Mouse (Mus musculus) thymus, postnatal 36 days (tissue): ENCODE results near the gene Traf4.
"Not testable (repeated sequence)": the region's sequence is repeated elsewhere in the genome, so short reads cannot be mapped to it uniquely, and the experiment has no call there.

Source experiments
- DNase-seq, 2 experiments: peaks; one replicate each; pipeline ENCODE4 v3.0.0; 2022; ENCODE audit warnings: mixed read lengths in 2 of 2

The Traf4 gene

DNA sequence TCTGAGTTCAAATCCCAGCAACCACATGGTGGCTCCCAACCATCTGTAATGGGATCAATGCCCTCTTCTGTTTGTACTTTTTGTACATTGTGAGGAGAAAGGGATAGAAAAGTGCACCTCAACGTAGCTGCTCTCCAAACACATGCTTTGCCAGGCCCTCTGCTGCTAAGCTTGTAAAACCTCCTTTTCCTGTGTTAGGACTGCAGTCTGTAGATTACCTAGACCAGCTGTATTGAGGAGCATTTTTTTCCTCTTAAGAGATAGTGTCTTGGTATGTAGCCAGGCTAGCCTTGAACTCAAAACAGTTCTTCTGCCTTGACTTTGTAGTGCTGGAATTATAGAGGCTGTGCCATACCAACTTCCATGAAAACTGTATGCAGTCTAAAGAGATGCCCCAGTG, 29.3 kb downstream of the Traf4 start:
- DNase-seq = no peak

DNA sequence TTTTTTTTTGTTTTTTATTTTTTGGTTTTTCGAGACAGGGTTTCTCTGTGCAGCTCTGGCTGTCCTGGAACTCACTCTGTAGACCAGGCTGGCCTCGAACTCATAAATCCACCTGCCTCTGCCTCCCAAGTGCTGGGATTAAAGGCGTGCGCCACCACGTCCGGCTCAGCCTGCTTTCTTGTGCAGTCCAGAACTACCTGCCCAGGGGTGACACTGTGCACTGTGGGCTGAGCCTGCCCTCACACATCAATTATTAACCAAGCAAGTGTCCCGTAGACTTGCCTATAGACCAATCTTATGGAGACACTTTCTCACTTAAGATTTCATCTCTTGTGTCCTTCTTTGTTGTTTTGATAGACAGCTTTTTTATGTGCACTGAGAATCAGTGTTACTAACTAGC, 30.1 kb downstream of the Traf4 start:
- DNase-seq = not testable (repeated sequence)

DNA sequence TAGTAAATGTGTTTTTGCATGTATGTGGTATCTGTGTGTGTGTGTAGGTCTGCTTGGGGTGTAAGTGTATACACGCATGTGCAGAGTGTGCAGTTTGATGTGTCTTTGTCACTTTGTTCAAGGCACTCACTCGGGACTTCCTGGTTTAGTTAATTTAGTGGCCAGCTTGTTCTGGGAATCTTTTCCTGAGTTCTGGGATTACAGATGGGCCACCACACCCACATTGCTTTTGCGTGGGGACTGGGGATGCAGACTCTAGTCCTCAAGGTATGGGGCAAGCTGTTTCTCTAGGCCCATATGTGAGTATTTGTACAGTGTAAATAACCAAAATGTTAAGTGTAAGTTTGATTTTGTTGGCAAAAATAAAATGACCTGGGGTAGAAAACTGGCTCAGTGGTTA, 31.0 kb downstream of the Traf4 start:
- no peak for DNase-seq

DNA sequence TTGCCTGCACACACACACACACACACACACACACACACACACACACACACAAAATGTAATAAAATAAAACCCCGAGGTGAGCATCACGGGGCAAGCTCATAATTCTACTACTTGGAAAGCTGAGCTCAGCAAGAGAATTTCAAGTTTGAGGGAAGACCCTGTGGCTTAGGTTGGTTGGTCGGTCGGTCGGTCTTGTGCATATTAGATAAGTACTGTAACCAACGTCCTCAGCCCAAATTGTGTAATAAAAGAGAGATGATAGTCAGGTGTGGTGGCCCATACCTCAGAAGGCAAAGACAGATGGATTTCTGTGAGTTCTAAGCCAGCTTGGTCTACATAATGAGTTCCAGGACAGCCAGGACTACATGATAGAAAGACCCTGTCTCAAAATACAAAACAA, 31.5 kb downstream of the Traf4 start:
- no peak for DNase-seq

DNA sequence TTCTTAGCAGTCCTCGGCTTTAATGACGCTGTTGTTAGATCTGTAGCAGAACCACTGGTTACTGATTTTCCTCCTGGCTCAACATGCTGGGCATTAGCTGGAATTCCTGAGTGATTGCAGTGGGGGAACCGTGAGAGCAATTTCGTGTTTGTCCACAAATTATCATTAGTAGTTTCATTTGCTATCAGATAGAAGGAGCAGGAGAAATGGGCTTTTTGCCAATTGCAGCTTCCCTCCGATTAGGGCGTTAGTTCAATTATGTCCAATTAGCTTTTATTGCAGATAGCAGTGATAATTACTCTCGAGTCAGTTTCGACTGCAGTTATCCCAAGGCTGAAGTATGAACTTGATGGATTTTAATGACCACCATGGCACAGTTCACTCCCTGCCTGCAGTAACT, 35.9 kb downstream of the Traf4 start:
- no peak for DNase-seq

DNA sequence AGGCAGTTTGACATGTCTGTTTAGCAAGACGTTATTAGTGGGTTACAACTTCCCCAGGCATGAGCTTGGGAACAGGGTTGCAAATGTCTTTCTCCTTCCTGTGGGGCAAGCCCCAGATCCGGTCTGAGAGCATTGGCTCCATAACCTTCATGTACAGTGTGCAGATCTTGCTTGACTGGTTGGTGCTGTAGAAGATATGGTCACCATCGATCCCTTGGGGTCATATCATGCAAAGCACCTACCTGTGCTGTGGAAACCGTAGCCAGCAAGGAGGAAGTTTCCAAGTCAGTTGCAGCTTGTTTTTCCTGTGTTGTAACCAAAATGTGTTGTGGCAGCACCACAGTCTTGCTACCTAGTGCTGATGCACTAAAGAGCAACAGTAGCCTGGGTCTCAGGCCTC, 38.6 kb downstream of the Traf4 start:
- no peak for DNase-seq

DNA sequence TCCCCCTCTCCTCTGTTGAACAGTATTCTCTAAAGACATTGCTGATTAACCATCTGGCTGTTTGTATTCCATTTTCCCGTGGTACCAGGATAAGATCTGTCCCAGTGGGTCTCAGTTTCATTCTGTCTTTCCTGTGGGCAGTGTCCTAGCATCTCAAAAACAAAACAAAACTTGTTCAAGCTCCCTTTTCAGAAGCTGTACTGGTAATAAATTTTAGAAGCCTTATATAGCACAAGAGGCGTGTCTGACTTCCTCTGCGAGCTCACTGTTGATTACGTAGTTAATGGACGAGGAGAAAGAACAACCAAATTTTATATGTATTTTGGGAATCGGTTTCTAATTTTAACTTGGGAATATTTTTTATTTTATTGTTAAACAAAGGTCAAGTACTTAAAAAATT, 39.7 kb downstream of the Traf4 start:
- no peak for DNase-seq

DNA sequence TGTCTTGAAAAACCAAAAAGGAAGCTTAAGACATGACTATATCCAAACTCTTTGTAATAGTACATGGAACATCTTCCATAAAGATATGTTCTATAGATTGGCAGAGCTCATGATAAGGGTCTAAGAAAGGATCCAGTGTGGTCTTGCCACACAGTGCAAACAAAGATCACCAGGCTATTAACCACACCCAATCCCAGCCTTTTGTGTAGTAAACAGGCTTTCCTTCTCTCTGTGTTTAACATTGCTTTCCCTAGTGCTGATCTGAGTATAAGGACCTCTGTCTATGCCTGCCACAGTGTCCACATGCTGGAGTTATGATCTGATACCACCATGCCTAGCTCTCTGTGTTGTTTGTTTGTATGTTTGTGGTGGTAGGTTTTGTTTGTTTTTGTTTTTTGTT, 41.6 kb downstream of the Traf4 start:
- no peak for DNase-seq

DNA sequence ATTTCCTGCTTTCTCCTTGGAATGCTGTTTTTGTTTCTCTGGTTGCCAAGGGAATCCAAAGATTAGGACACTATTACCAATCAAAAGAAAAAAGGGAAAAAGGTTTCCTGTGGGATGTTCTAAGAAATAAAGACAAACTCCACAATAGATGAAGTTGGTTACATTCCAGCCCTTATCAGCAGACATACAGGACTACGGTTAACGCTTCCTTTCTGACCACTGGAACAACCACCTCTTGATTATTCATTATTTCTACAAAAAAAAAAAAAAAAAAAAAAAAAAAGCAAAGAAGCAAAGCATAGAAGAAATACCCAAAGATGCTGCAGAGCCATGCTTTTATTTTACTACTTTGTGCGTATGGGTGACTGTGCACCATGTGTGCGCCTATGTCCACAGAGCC, 42.6 kb downstream of the Traf4 start:
- no peak for DNase-seq

DNA sequence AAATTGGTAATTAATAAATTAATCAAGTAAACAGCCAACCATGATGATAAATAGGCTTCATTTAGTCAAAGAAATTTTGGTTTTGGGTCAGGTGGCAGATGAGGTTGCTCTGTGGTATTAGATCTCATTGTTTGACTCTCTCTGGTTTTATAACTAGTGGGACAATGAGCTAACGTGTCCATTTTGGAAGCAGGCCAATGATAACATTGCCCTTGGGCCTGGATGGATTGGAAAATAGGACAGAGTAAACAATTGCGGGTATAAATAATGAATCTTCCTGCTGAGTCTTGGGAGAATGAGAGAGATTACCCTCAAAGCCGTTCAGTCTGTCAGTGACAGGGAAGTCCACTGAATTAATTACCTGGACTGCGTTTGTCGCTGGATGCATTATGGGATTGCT, 44.2 kb downstream of the Traf4 start:
- DNase-seq = no peak

DNA sequence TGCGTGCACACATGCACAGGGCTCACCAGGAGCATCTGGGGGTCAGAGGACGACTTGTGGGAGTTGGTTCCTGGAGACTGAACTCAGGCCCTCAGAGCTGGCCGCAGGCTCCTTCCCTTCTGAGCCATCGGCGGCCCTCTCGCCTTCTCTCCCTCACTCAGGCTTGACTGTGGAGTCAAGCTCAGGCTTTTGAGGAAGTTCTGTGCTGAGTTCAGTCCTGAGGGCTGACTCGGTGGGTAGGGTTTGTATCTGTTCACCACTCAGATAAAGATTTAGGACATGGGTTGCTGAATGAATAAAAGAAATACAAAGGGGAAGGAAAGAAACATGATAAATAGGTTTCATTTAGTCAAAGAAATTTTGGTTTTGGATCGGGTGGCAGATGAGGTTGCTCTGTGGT, 45.5 kb downstream of the Traf4 start:
- no peak for DNase-seq

DNA sequence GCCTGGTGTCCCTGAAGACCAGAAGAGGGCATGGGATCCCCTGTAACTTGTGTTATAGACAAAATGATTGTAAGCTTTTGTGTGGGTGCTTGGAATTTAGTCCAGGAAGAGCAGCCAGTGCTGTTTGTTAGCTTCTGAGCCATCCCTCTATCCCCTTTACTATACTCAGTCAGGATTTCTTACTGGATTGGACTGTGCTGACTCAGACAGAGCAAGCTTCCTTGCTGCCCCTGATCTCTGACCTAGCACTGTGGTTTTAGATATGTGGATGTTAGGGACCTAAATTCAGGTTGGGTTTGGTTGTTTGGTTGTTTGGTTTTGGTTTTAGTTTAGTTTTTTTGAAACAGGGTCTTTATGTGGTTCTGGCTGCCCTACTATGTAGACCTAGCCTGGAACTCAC, 46.9 kb downstream of the Traf4 start:
- no peak for DNase-seq

DNA sequence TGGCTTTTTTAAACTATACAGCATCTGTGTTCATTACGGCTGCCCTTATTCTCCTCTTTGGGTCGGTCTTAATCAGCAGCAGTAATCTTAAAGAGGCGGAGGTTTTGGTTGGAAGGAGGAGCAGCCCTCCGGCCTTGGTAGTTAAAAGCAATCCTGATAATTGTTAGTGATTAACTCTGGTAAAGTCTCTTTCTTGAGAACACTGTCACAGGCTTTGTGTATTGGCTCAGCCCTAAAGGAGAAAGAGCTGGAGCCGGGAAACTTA, 49.3 kb downstream of the Traf4 start:
- DNase-seq = no peak

DNA sequence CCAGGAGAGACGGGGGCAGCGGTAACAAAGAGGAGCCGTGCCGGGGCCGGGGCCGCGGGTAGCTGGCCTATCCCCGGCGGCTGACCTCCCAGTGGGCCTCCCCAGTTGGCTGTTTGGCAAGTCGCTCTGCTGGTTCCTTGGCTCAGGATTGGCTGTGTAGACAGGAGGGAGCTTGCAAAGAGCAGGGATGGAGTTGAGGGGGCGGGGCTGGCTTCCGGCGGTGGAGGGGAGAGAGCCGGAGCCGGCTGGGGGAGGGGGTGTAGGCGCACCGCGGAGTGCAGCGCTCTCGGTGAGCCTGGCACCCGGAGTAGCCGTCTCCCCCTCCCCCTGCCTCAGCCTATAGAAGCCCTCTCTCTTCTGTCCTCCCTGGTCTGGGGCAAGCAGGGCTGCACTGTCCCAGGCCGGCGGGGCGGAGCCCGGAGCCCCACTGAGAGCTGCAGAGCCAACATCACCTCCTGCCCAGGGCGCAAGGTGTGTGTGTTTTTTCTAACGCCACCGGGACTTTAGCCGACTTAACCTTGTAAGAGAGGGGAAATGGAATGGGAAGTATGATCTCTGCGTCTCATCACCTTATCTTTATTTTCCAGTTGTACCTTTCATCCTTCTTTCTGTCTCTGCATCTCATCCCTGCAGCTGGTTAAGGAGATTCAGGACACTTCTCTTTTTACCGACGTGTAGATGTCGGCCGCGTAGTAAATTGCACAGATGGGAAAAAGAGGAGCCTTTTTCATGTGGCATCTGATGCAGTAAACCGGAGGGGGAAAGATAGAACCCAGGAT, 49.8 kb downstream of the Traf4 start:
- DNase-seq = peak; percentile 84 to 90

DNA sequence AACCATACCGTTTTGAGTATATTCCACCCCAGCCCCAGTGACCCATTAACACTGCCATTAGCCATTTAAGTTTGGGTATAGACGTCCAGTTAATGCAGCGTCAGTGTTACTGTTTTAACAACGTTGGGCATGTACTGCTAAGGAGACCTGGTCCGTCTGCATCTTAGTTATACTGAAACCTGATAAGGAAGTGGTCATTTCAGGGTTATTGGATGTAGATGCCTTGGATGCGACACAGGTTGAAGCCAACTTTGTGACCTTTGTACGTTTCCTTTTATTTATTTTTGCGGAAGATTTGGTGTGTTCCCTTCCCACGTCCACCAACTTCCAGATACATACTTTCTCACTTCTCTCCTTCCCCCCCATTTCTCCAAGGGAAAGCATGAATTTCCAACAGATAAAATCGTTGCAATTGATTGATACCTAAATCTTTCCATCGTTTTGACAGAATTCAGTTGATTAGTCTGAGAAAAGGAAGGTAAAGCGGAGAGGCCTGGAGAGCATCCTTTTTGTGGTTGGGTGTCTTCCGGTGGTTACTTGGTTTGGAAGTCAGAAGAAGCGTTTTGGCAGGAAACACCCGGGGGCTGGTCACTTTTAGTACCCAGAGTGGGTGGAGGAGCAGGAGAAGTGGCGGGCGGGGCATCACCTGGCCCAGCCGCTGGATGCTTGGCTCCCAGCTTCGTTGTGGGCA, 50.6 kb downstream of the Traf4 start:
- DNase-seq = no peak

DNA sequence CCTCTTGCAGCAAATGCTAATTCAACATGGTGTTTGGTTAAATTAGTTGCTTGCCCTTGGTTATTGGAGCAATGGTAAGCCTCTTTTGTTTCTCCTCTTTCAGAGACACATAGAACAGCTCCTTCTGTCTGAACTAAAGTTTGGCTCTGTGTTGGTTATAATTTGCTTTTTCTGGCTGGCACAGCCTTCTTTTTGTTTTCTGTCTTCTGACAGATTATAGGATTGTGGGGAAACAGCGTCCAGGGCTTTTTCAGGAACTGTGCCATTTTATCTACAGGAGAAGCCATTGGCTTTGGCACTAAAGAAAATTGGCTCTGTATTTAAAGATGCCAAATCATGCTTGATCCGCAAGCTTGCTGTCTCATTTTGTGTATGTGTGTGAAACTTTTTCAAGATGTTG, 51.8 kb downstream of the Traf4 start:
- DNase-seq = no peak
